Mouse (Mus musculus) megakaryocyte, embryonic 14.5 days (primary cell): Measurements from ENCODE around the gene Nat14.

Source experiments
- FLI1 ChIP-seq: IDR thresholded peaks from 2 replicates; pipeline ENCODE4 v1.6.1; 2012; ENCODE audit warnings: low read length, inconsistent platforms, mixed read lengths
- GATA1 ChIP-seq: IDR thresholded peaks from 3 replicates; pipeline ENCODE4 v1.6.1; 2012; ENCODE audit warnings: mixed read lengths, low read length, inconsistent platforms, borderline replicate concordance

DNA sequence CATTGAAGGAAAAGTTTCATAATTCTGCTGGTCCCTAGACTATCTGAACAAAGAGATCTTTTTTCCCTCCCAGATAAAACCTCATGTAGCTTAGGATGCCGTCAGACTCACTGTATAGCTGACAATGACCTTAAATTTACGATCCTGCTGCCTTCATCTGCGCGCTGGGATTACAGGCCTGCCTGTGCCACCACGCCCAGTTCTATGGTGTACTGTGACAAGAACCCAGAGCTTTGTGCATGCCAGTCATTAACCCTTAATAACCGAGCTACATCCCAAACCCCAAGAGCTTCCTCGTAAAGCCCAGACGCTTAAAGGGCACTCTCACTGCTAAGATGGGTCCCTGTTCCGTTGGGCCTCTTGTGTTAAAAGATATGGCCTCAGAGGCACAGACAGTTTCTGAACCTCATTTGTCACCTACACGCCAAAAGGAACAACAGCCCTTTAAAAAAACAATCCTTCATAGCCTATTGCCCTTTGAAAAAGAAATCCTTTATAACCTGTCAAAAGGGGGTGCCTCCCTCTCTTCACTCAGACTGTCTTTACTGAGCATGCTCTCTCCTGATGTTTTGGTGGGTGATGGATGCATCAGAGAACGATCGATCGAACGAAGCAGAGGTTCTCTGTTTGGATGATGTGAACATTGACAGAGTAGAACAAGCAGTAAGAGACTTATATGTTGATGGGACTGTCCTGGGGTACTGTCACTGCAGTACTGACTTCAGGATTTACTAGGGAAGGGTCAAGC is 6.0 kb upstream of the Nat14 start:
- TF ChIP-seq GATA1 = no peak
- TF ChIP-seq FLI1 = no peak
